Mouse (Mus musculus): ENCODE data around the gene Olfr1440. TPM values are rescaled to one million over a fixed set of nuclear protein-coding genes. Genes with fewer than 3 reads are reported as not detected.

The Olfr1440 gene
- polyA plus RNA-seq, 2 experiments: not detected

- H3K4me2 ChIP-seq (replicated peaks; ENCODE audit: low read depth, low read length, severe bottlenecking): no peak overlapping the region
- H3K9ac ChIP-seq (ENCODE audit: low read depth, low read length, severe bottlenecking): no peak overlapping the region
- ATAC-seq (ENCODE audit: low FRiP score, low read depth) (no peak), DNase-seq (ENCODE audit: low spot score) (no peak)
- no peak overlapping the region for H3K27ac ChIP-seq (replicated peaks; ENCODE audit: low read depth, low read length)
- H3K9me3 ChIP-seq (ENCODE audit: control insufficient read depth, low read length): no peaks in the 10 kb centered on the region
- H3K4me1 ChIP-seq (ENCODE audit: control insufficient read depth, insufficient read depth, low read length): no peaks in the 10 kb centered on the region
- no peaks in the 10 kb centered on the region for H3K27me3 ChIP-seq (ENCODE audit: control insufficient read depth, insufficient read depth, low read length)
- no peaks in the 10 kb centered on the region for H3K36me3 ChIP-seq (ENCODE audit: control insufficient read depth, insufficient read depth, low read length)
- no peak overlapping the region for H3K4me3 ChIP-seq (replicated peaks; ENCODE audit: low read length)
- no peak for TF ChIP-seq POLR2A (IDR thresholded peaks at IDR 0.05; ENCODE audit: borderline replicate concordance, extremely low read depth, insufficient read depth, insufficient read length)
- 91% methylated on average over 3 of the region's 3 CpGs for WGBS
Measured at GRCm38 (mm10) chr19:12418312-12418711, 31.2 kb downstream of the Olfr1440 start.

GRCm38 (mm10) chr19:12420555-12420954 is 33.5 kb downstream of the Olfr1440 start:
- TF ChIP-seq POLR2A (IDR thresholded peaks at IDR 0.05; ENCODE audit: borderline replicate concordance, extremely low read depth, insufficient read depth, insufficient read length): no peak
- Histone ChIP-seq H3K27me3 (ENCODE audit: control insufficient read depth, insufficient read depth, low read length) (no peaks in the 10 kb centered on the region), H3K9ac (ENCODE audit: low read depth, low read length, severe bottlenecking) (no peak overlapping the region), H3K4me1 (ENCODE audit: control insufficient read depth, insufficient read depth, low read length) (no peaks in the 10 kb centered on the region), H3K9me3 (ENCODE audit: control insufficient read depth, low read length) (no peaks in the 10 kb centered on the region), H3K4me2 (replicated peaks; ENCODE audit: low read depth, low read length, severe bottlenecking) (no peak overlapping the region), H3K36me3 (ENCODE audit: control insufficient read depth, insufficient read depth, low read length) (no peaks in the 10 kb centered on the region), H3K27ac (replicated peaks; ENCODE audit: low read depth, low read length) (no peak overlapping the region), H3K4me3 (replicated peaks; ENCODE audit: low read length) (no peak overlapping the region)
- no peak for DNase-seq (ENCODE audit: low spot score)
- 79% methylated on average over 6 of the region's 6 CpGs for WGBS
- no peak for ATAC-seq (ENCODE audit: low FRiP score, low read depth)

GRCm38 (mm10) chr19:12421680-12422079 is 34.6 kb downstream of the Olfr1440 start:
- H3K9me3 ChIP-seq (ENCODE audit: control insufficient read depth, low read length): no peaks in the 10 kb centered on the region

GRCm38 (mm10) chr19:12427101-12427500 is 40.0 kb downstream of the Olfr1440 start:
- TF ChIP-seq POLR2A (IDR thresholded peaks at IDR 0.05; ENCODE audit: borderline replicate concordance, extremely low read depth, insufficient read depth, insufficient read length): no peak
- H3K27me3 ChIP-seq (ENCODE audit: control insufficient read depth, insufficient read depth, low read length): no peaks in the 10 kb centered on the region
- no peaks in the 10 kb centered on the region for H3K9me3 ChIP-seq (ENCODE audit: control insufficient read depth, low read length)
- H3K4me3 ChIP-seq (replicated peaks; ENCODE audit: low read length): no peak overlapping the region
- WGBS: 84% methylated on average over 5 of the region's 5 CpGs
- H3K9ac ChIP-seq (ENCODE audit: low read depth, low read length, severe bottlenecking): no peak overlapping the region
- H3K27ac ChIP-seq (replicated peaks; ENCODE audit: low read depth, low read length): no peak overlapping the region
- no peaks in the 10 kb centered on the region for H3K36me3 ChIP-seq (ENCODE audit: control insufficient read depth, insufficient read depth, low read length)
- DNase-seq (ENCODE audit: low spot score): no peak
- H3K4me2 ChIP-seq (replicated peaks; ENCODE audit: low read depth, low read length, severe bottlenecking): no peak overlapping the region
- H3K4me1 ChIP-seq (ENCODE audit: control insufficient read depth, insufficient read depth, low read length): no peaks in the 10 kb centered on the region
- ATAC-seq (ENCODE audit: low FRiP score, low read depth): no peak

More at GRCm38 (mm10) chr19:12421680-12422079, 34.6 kb downstream of the Olfr1440 start:
- no peak overlapping the region for H3K4me3 ChIP-seq (replicated peaks; ENCODE audit: low read length)
- TF ChIP-seq POLR2A (IDR thresholded peaks at IDR 0.05; ENCODE audit: borderline replicate concordance, extremely low read depth, insufficient read depth, insufficient read length): no peak
- no peaks in the 10 kb centered on the region for H3K36me3 ChIP-seq (ENCODE audit: control insufficient read depth, insufficient read depth, low read length)
- no peak overlapping the region for H3K9ac ChIP-seq (ENCODE audit: low read depth, low read length, severe bottlenecking)
- H3K4me2 ChIP-seq (replicated peaks; ENCODE audit: low read depth, low read length, severe bottlenecking): no peak overlapping the region
- no peak for DNase-seq (ENCODE audit: low spot score)
- no peak for ATAC-seq (ENCODE audit: low FRiP score, low read depth)
- H3K4me1 ChIP-seq (ENCODE audit: control insufficient read depth, insufficient read depth, low read length): no peaks in the 10 kb centered on the region
- H3K27ac ChIP-seq (replicated peaks; ENCODE audit: low read depth, low read length): no peak overlapping the region
- WGBS: 83% methylated on average over 1 of the region's 1 CpGs
- H3K27me3 ChIP-seq (ENCODE audit: control insufficient read depth, insufficient read depth, low read length): no peaks in the 10 kb centered on the region

- TF ChIP-seq POLR2A (IDR thresholded peaks at IDR 0.05; ENCODE audit: borderline replicate concordance, extremely low read depth, insufficient read depth, insufficient read length): no peak
- no peak for ATAC-seq (ENCODE audit: low FRiP score, low read depth)
- Histone ChIP-seq H3K9me3 (ENCODE audit: control insufficient read depth, low read length) (no peaks in the 10 kb centered on the region), H3K9ac (ENCODE audit: low read depth, low read length, severe bottlenecking) (no peak within 1 kb of the TSS), H3K36me3 (ENCODE audit: control insufficient read depth, insufficient read depth, low read length) (no peaks in the 10 kb centered on the region), H3K4me2 (replicated peaks; ENCODE audit: low read depth, low read length, severe bottlenecking) (no peak within 1 kb of the TSS), H3K4me3 (replicated peaks; ENCODE audit: low read length) (no peak within 1 kb of the TSS), H3K27ac (replicated peaks; ENCODE audit: low read depth, low read length) (no peak within 1 kb of the TSS), H3K27me3 (ENCODE audit: control insufficient read depth, insufficient read depth, low read length) (no peaks in the 10 kb centered on the region), H3K4me1 (ENCODE audit: control insufficient read depth, insufficient read depth, low read length) (no peaks in the 10 kb centered on the region)
- 90% methylated on average over 6 of the region's 6 CpGs for WGBS
- no peak for DNase-seq (ENCODE audit: low spot score)
Measured at GRCm38 (mm10) chr19:12427605-12428004, 40.5 kb downstream of the Olfr1440 start, which contains the start of gene Pfpl. Pfpl (plus strand) TSS chr19:12427905.

GRCm38 (mm10) chr19:12433033-12433432 is 46.0 kb downstream of the Olfr1440 start:
- Histone ChIP-seq H3K9me3 (ENCODE audit: control insufficient read depth, low read length) (no peaks in the 10 kb centered on the region), H3K4me2 (replicated peaks; ENCODE audit: low read depth, low read length, severe bottlenecking) (no peak overlapping the region), H3K4me3 (replicated peaks; ENCODE audit: low read length) (no peak overlapping the region), H3K27me3 (ENCODE audit: control insufficient read depth, insufficient read depth, low read length) (no peaks in the 10 kb centered on the region), H3K9ac (ENCODE audit: low read depth, low read length, severe bottlenecking) (no peak overlapping the region), H3K36me3 (ENCODE audit: control insufficient read depth, insufficient read depth, low read length) (no peaks in the 10 kb centered on the region), H3K4me1 (ENCODE audit: control insufficient read depth, insufficient read depth, low read length) (no peaks in the 10 kb centered on the region), H3K27ac (replicated peaks; ENCODE audit: low read depth, low read length) (no peak overlapping the region)
- WGBS: 11% methylated on average over 2 of the region's 2 CpGs
- no peak for ATAC-seq (ENCODE audit: low FRiP score, low read depth)
- TF ChIP-seq POLR2A (IDR thresholded peaks at IDR 0.05; ENCODE audit: borderline replicate concordance, extremely low read depth, insufficient read depth, insufficient read length): no peak
- DNase-seq (ENCODE audit: low spot score): peak; percentile 55

Data from limb, embryonic 14.5 days (tissue).